Mouse (Mus musculus) liver, embryonic 14.5 days (tissue): ENCODE measurements around the gene Tubb5.

Experiments
- CTCF ChIP-seq: IDR thresholded peaks from 2 replicates; pipeline ENCODE4 v1.5.1; 2016; ENCODE audit warnings: antibody characterized with exemption, low read depth, control low read depth
- EP300 ChIP-seq: IDR thresholded peaks from 2 replicates; pipeline ENCODE4 v1.6.1; 2016; ENCODE audit warnings: antibody characterized with exemption, low read depth

DNA sequence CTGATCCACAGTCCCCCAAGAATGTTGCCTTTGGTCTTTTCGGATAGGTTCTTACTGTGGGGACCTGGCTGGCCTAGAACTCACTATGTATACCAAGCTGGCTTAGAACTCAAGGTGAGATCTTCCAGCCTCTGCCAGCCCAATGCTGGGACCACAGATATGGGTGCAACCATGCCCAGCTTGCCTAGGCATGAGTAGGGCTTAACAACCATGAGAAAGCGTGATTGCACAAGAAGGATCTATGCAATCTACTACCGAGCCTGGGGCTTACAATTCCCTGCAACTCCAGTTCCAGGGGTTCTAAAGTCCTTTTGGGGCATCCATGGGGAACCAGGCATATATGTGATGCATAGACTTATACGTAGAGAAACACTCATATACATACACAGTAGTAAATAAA lies 47.2 kb downstream of the Tubb5 start:
- TF ChIP-seq EP300 (no peak), CTCF (no peak)
